Mouse (Mus musculus): Measurements from ENCODE around the gene Hist2h2be. TPM values are rescaled to one million over a fixed set of nuclear protein-coding genes. Genes with fewer than 3 reads are reported as not detected.

Gene Hist2h2be
- polyA plus RNA-seq, 1 experiment = 1.3 TPM

- Histone ChIP-seq H3K27me3 (ENCODE audit: control insufficient read depth, insufficient read depth, low read length, poor library complexity, severe bottlenecking) (no peaks in the 10 kb centered on the region), H3K9ac (ENCODE audit: low read depth, poor library complexity, severe bottlenecking) (peak overlapping the region; percentile 63), H3K36me3 (ENCODE audit: control insufficient read depth, insufficient read depth, low read length, poor library complexity, severe bottlenecking) (no peaks in the 10 kb centered on the region), H3K4me3 (ENCODE audit: low read depth, low read length) (peak overlapping the region; percentile 65), H3K4me1 (ENCODE audit: control insufficient read depth, insufficient read depth, low read length) (no peaks in the 10 kb centered on the region), H3K27ac (ENCODE audit: insufficient read depth, low read length) (peak overlapping the region; percentile 16; the same call in 1 of the 2 replicates), H3K9me3 (replicated peaks; ENCODE audit: control insufficient read depth, insufficient read depth, low read length, poor library complexity, severe bottlenecking) (no peaks in the 10 kb centered on the region)
- TF ChIP-seq POLR2A (IDR thresholded peaks at IDR 0.05; ENCODE audit: insufficient read depth, low read length) (no peak), EP300 (IDR thresholded peaks at IDR 0.05; ENCODE audit: insufficient read depth, low read depth, low read length) (peak; percentile 89)
These were observed 33.9 kb downstream of the Hist2h2be start for GRCm38 (mm10) chr3:96254683-96255355.

GRCm38 (mm10) chr3:96255926-96256593 lies 35.1 kb downstream of the Hist2h2be start:
- H3K4me3 ChIP-seq (ENCODE audit: low read depth, low read length) = no peak overlapping the region
- no peak overlapping the region for H3K27ac ChIP-seq (ENCODE audit: insufficient read depth, low read length)
- no peaks in the 10 kb centered on the region for H3K4me1 ChIP-seq (ENCODE audit: control insufficient read depth, insufficient read depth, low read length)
- H3K9me3 ChIP-seq (replicated peaks; ENCODE audit: control insufficient read depth, insufficient read depth, low read length, poor library complexity, severe bottlenecking) = no peaks in the 10 kb centered on the region
- no peaks in the 10 kb centered on the region for H3K27me3 ChIP-seq (ENCODE audit: control insufficient read depth, insufficient read depth, low read length, poor library complexity, severe bottlenecking)
- H3K36me3 ChIP-seq (ENCODE audit: control insufficient read depth, insufficient read depth, low read length, poor library complexity, severe bottlenecking) = no peaks in the 10 kb centered on the region
- H3K9ac ChIP-seq (ENCODE audit: low read depth, poor library complexity, severe bottlenecking) = 0 out of 2 replicates have a peak overlapping the region, but pooled peaks have one; percentile 63
- TF ChIP-seq POLR2A (IDR thresholded peaks at IDR 0.05; ENCODE audit: insufficient read depth, low read length) = no peak
- no peak for TF ChIP-seq EP300 (IDR thresholded peaks at IDR 0.05; ENCODE audit: insufficient read depth, low read depth, low read length)
- TF ChIP-seq CTCF (IDR thresholded peaks at IDR 0.05; ENCODE audit: low read depth, low read length) = no peak

GRCm38 (mm10) chr3:96257190-96257589 lies 36.3 kb downstream of the Hist2h2be start:
- H3K9me3 ChIP-seq (replicated peaks; ENCODE audit: control insufficient read depth, insufficient read depth, low read length, poor library complexity, severe bottlenecking) = no peaks in the 10 kb centered on the region
- H3K27ac ChIP-seq (ENCODE audit: insufficient read depth, low read length) = no peak overlapping the region
- no peak overlapping the region for H3K9ac ChIP-seq (ENCODE audit: low read depth, poor library complexity, severe bottlenecking)
- H3K27me3 ChIP-seq (ENCODE audit: control insufficient read depth, insufficient read depth, low read length, poor library complexity, severe bottlenecking) = no peaks in the 10 kb centered on the region
- no peak overlapping the region for H3K4me3 ChIP-seq (ENCODE audit: low read depth, low read length)
- TF ChIP-seq CTCF (IDR thresholded peaks at IDR 0.05; ENCODE audit: low read depth, low read length) = no peak
- TF ChIP-seq EP300 (IDR thresholded peaks at IDR 0.05; ENCODE audit: insufficient read depth, low read depth, low read length) = no peak
- no peak for TF ChIP-seq POLR2A (IDR thresholded peaks at IDR 0.05; ENCODE audit: insufficient read depth, low read length)
- H3K36me3 ChIP-seq (ENCODE audit: control insufficient read depth, insufficient read depth, low read length, poor library complexity, severe bottlenecking) = no peaks in the 10 kb centered on the region
- H3K4me1 ChIP-seq (ENCODE audit: control insufficient read depth, insufficient read depth, low read length) = no peaks in the 10 kb centered on the region

GRCm38 (mm10) chr3:96260220-96260619 lies 39.3 kb downstream of the Hist2h2be start:
- Histone ChIP-seq H3K4me1 (ENCODE audit: control insufficient read depth, insufficient read depth, low read length) (no peaks in the 10 kb centered on the region), H3K9me3 (replicated peaks; ENCODE audit: control insufficient read depth, insufficient read depth, low read length, poor library complexity, severe bottlenecking) (no peaks in the 10 kb centered on the region), H3K36me3 (ENCODE audit: control insufficient read depth, insufficient read depth, low read length, poor library complexity, severe bottlenecking) (no peaks in the 10 kb centered on the region), H3K9ac (ENCODE audit: low read depth, poor library complexity, severe bottlenecking) (no peak overlapping the region), H3K27ac (ENCODE audit: insufficient read depth, low read length) (no peak overlapping the region), H3K27me3 (ENCODE audit: control insufficient read depth, insufficient read depth, low read length, poor library complexity, severe bottlenecking) (no peaks in the 10 kb centered on the region), H3K4me3 (ENCODE audit: low read depth, low read length) (no peak overlapping the region)
- TF ChIP-seq POLR2A (IDR thresholded peaks at IDR 0.05; ENCODE audit: insufficient read depth, low read length) = no peak
- no peak for TF ChIP-seq CTCF (IDR thresholded peaks at IDR 0.05; ENCODE audit: low read depth, low read length)
- TF ChIP-seq EP300 (IDR thresholded peaks at IDR 0.05; ENCODE audit: insufficient read depth, low read depth, low read length) = no peak

- Histone ChIP-seq H3K36me3 (ENCODE audit: control insufficient read depth, insufficient read depth, low read length, poor library complexity, severe bottlenecking) (no peaks in the 10 kb centered on the region), H3K9ac (ENCODE audit: low read depth, poor library complexity, severe bottlenecking) (peak overlapping the region; percentile 96), H3K27ac (ENCODE audit: insufficient read depth, low read length) (peak overlapping the region; percentile 82), H3K9me3 (replicated peaks; ENCODE audit: control insufficient read depth, insufficient read depth, low read length, poor library complexity, severe bottlenecking) (no peaks in the 10 kb centered on the region), H3K4me3 (ENCODE audit: low read depth, low read length) (peak overlapping the region; percentile 76), H3K4me1 (ENCODE audit: control insufficient read depth, insufficient read depth, low read length) (no peaks in the 10 kb centered on the region), H3K27me3 (ENCODE audit: control insufficient read depth, insufficient read depth, low read length, poor library complexity, severe bottlenecking) (no peaks in the 10 kb centered on the region)
- TF ChIP-seq EP300 (IDR thresholded peaks at IDR 0.05; ENCODE audit: insufficient read depth, low read depth, low read length) (no peak), CTCF (IDR thresholded peaks at IDR 0.05; ENCODE audit: low read depth, low read length) (no peak), POLR2A (IDR thresholded peaks at IDR 0.05; ENCODE audit: insufficient read depth, low read length) (no peak)
These were observed 40.7 kb downstream of the Hist2h2be start for GRCm38 (mm10) chr3:96261623-96262022.

Data from ES-Bruce4 (cell line).